Mouse (Mus musculus) embryonic facial prominence, embryonic 11.5 days (tissue): Measurements from ENCODE around the gene 4930579F01Rik. TPM values are rescaled to one million over a fixed set of nuclear protein-coding genes. Genes with fewer than 3 reads are reported as not detected.

Experiments
- ATAC-seq: fragments of 200-750 bp; cut with Nextera tagmentation; replicated peaks from 2 replicates; pipeline ENCODE4 v1.8.0; 2017; ENCODE audit warnings: low read depth; ENCODE audit not compliant: insufficient number of reproducible peaks, low FRiP score, low TSS enrichment
- DNase-seq: peaks from one replicate; pipeline ENCODE4 v3.0.0-alpha.2; 2015; ENCODE audit warnings: low spot score
- H3K27ac ChIP-seq: fragments of 300-500 bp; sonication (generic); replicated peaks from 2 replicates; pipeline ENCODE4 v1.5.1; 2014; ENCODE audit warnings: mild to moderate bottlenecking, low read depth, low read length, control low read depth
- H3K27me3 ChIP-seq: fragments of 300-500 bp; sonication (generic); 2 replicates; pipeline ENCODE4 v1.6.1; 2014; ENCODE audit warnings: mild to moderate bottlenecking, low read length, moderate library complexity, mixed read lengths; ENCODE audit not compliant: control insufficient read depth, insufficient read depth
- H3K36me3 ChIP-seq: fragments of 300-500 bp; sonication (generic); replicated peaks from 2 replicates; pipeline ENCODE4 v1.6.1; 2014; ENCODE audit warnings: low read depth, mild to moderate bottlenecking, low read length, moderate library complexity, mixed read lengths; ENCODE audit not compliant: control insufficient read depth, insufficient read depth
- H3K4me1 ChIP-seq: fragments of 300-500 bp; sonication (generic); 2 replicates; pipeline ENCODE4 v1.6.1; 2014; ENCODE audit warnings: low read length, mixed read lengths; ENCODE audit not compliant: control insufficient read depth, insufficient read depth
- H3K4me2 ChIP-seq: fragments of 300-500 bp; sonication (generic); 2 replicates; pipeline ENCODE4 v1.6.1; 2014; ENCODE audit warnings: low read depth, mild to moderate bottlenecking, control low read depth, low read length, moderate library complexity
- H3K4me3 ChIP-seq: fragments of 300-500 bp; sonication (generic); 2 replicates; pipeline ENCODE4 v1.5.1; 2014; ENCODE audit warnings: low read depth, low read length, control low read depth
- H3K9ac ChIP-seq: fragments of 300-500 bp; sonication (generic); replicated peaks from 2 replicates; pipeline ENCODE4 v1.6.1; 2014; ENCODE audit warnings: mild to moderate bottlenecking, control low read depth, low read length
- H3K9me3 ChIP-seq: fragments of 300-500 bp; sonication (generic); replicated peaks from 2 replicates; pipeline ENCODE4 v1.6.1; 2016; ENCODE audit warnings: mild to moderate bottlenecking, low read length, inconsistent platforms, mixed read lengths; ENCODE audit not compliant: control insufficient read depth
- WGBS: fragments of 180-500 bp; shearing (Covaris S2); extraction: QIAGEN DNeasy Blood & Tissue Kit; methylation state at CpG from one replicate; pipeline ENCODE4 v1.1.7; 2014; 5-methylcytosine and 5-hydroxymethylcytosine counted together
- polyA plus RNA-seq: library from polyadenylated mRNA; unstranded; fragments of >200 nt; fragmentation: Nextera tagmentation; extraction: Ambion mirVana; gene quantifications from 2 replicates; pipeline ENCODE4 v1.2.1, GENCODE M21; 2014

Gene 4930579F01Rik
- polyA plus RNA-seq, 1 experiment from 2014 or later: not detected

GRCm38 (mm10) chr3:138129110-138129509 is 64.5 kb downstream of the 4930579F01Rik start:
- H3K9me3 ChIP-seq: no peaks in the 10 kb centered on the region
- WGBS: 89% methylated on average over 6 of the region's 6 CpGs
- no peak overlapping the region for H3K4me3 ChIP-seq
- ATAC-seq: no peak
- no peak for DNase-seq
- no peak overlapping the region for H3K9ac ChIP-seq
- H3K4me2 ChIP-seq: no peak overlapping the region
- no peaks in the 10 kb centered on the region for H3K4me1 ChIP-seq
- no peaks in the 10 kb centered on the region for H3K36me3 ChIP-seq
- no peaks in the 10 kb centered on the region for H3K27me3 ChIP-seq
- no peak overlapping the region for H3K27ac ChIP-seq

GRCm38 (mm10) chr3:138123842-138124241 is 69.8 kb downstream of the 4930579F01Rik start:
- Histone ChIP-seq H3K9me3 (no peaks in the 10 kb centered on the region), H3K9ac (no peak overlapping the region), H3K36me3 (no peaks in the 10 kb centered on the region), H3K27ac (no peak overlapping the region), H3K4me1 (no peaks in the 10 kb centered on the region), H3K4me3 (no peak overlapping the region), H3K4me2 (no peak overlapping the region), H3K27me3 (no peaks in the 10 kb centered on the region)
- ATAC-seq: no peak
- 77% methylated on average over 10 of the region's 10 CpGs for WGBS
- no peak for DNase-seq

- H3K4me2 ChIP-seq: no peak overlapping the region
- no peak overlapping the region for H3K4me3 ChIP-seq
- H3K27ac ChIP-seq: no peak overlapping the region
- no peaks in the 10 kb centered on the region for H3K27me3 ChIP-seq
- DNase-seq (no peak), ATAC-seq (no peak)
- H3K4me1 ChIP-seq: no peaks in the 10 kb centered on the region
- no peaks in the 10 kb centered on the region for H3K9me3 ChIP-seq
- H3K9ac ChIP-seq: no peak overlapping the region
- no peaks in the 10 kb centered on the region for H3K36me3 ChIP-seq
- WGBS: 89% methylated on average over 2 of the region's 2 CpGs
Observed at GRCm38 (mm10) chr3:138121461-138121860, 72.2 kb downstream of the 4930579F01Rik start.

GRCm38 (mm10) chr3:138119444-138120105 is 74.0 kb downstream of the 4930579F01Rik start:
- H3K9me3 ChIP-seq: no peaks in the 10 kb centered on the region
- H3K27ac ChIP-seq: no peak overlapping the region
- H3K27me3 ChIP-seq: no peaks in the 10 kb centered on the region
- no peak overlapping the region for H3K9ac ChIP-seq
- H3K36me3 ChIP-seq: no peaks in the 10 kb centered on the region
- 92% methylated on average over 16 of the region's 16 CpGs for WGBS
- H3K4me2 ChIP-seq: no peak overlapping the region
- ATAC-seq (no peak), DNase-seq (no peak)
- no peaks in the 10 kb centered on the region for H3K4me1 ChIP-seq
- no peak overlapping the region for H3K4me3 ChIP-seq

GRCm38 (mm10) chr3:138118831-138119230 is 74.8 kb downstream of the 4930579F01Rik start:
- Histone ChIP-seq H3K4me1 (no peaks in the 10 kb centered on the region), H3K4me2 (no peak overlapping the region), H3K36me3 (no peaks in the 10 kb centered on the region), H3K9me3 (no peaks in the 10 kb centered on the region), H3K4me3 (no peak overlapping the region), H3K9ac (no peak overlapping the region), H3K27ac (no peak overlapping the region), H3K27me3 (no peaks in the 10 kb centered on the region)
- no peak for ATAC-seq
- 77% methylated on average over 14 of the region's 14 CpGs for WGBS
- DNase-seq: no peak

- Histone ChIP-seq H3K27ac (no peak overlapping the region), H3K9me3 (no peaks in the 10 kb centered on the region), H3K4me1 (no peaks in the 10 kb centered on the region), H3K9ac (no peak overlapping the region), H3K4me2 (no peak overlapping the region), H3K27me3 (no peaks in the 10 kb centered on the region), H3K4me3 (no peak overlapping the region), H3K36me3 (no peaks in the 10 kb centered on the region)
- ATAC-seq: no peak
- no peak for DNase-seq
- 75% methylated on average over 6 of the region's 6 CpGs for WGBS
Observed at GRCm38 (mm10) chr3:138118392-138118791, 75.2 kb downstream of the 4930579F01Rik start.

- no peak overlapping the region for H3K4me3 ChIP-seq
- H3K27me3 ChIP-seq: no peaks in the 10 kb centered on the region
- no peaks in the 10 kb centered on the region for H3K36me3 ChIP-seq
- WGBS: 89% methylated on average over 4 of the region's 4 CpGs
- DNase-seq (no peak), ATAC-seq (no peak)
- H3K9ac ChIP-seq: no peak overlapping the region
- no peak overlapping the region for H3K27ac ChIP-seq
- H3K9me3 ChIP-seq: no peaks in the 10 kb centered on the region
- no peak overlapping the region for H3K4me2 ChIP-seq
- no peaks in the 10 kb centered on the region for H3K4me1 ChIP-seq
Observed at GRCm38 (mm10) chr3:138116871-138117270, 76.8 kb downstream of the 4930579F01Rik start.

- Histone ChIP-seq H3K4me3 (no peak overlapping the region), H3K36me3 (no peaks in the 10 kb centered on the region), H3K9me3 (no peaks in the 10 kb centered on the region), H3K27me3 (no peaks in the 10 kb centered on the region), H3K4me2 (no peak overlapping the region), H3K27ac (no peak overlapping the region), H3K9ac (no peak overlapping the region), H3K4me1 (no peaks in the 10 kb centered on the region)
- ATAC-seq: no peak
- WGBS: 84% methylated on average over 17 of the region's 17 CpGs
- DNase-seq: no peak
Observed at GRCm38 (mm10) chr3:138114106-138114505, 79.5 kb downstream of the 4930579F01Rik start.
